Mouse (Mus musculus) bone marrow macrophage, adult 2 months (primary cell): ENCODE results near the gene Sorcs3. TPM values are rescaled to one million over a fixed set of nuclear protein-coding genes. Genes with fewer than 3 reads are reported as not detected.

Experiments used
- H3K27ac ChIP-seq: 2 replicates; pipeline ENCODE4 v1.5.1; 2012; ENCODE audit warnings: low read depth, low read length; ENCODE audit not compliant: insufficient read depth
- H3K4me1 ChIP-seq: 2 replicates; pipeline ENCODE4 v1.6.1; 2012; ENCODE audit warnings: low read length; ENCODE audit not compliant: control insufficient read depth, insufficient read depth
- H3K4me3 ChIP-seq: 2 replicates; pipeline ENCODE4 v1.5.1; 2012; ENCODE audit warnings: mild to moderate bottlenecking, low read length, moderate library complexity; ENCODE audit not compliant: insufficient read depth
- CTCF ChIP-seq: IDR thresholded peaks from 2 replicates; pipeline ENCODE4 v1.5.1; 2012; ENCODE audit warnings: low read depth, mild to moderate bottlenecking, low read length, moderate library complexity
- POLR2A ChIP-seq: IDR thresholded peaks from 2 replicates; pipeline ENCODE4 v1.6.1; 2012; ENCODE audit warnings: mild to moderate bottlenecking, low read depth, low read length, borderline replicate concordance
- polyA plus RNA-seq: library from polyadenylated mRNA; stranded (reverse); fragments of >200 nt; gene quantifications from 2 replicates; pipeline ENCODE4 v1.2.4, GENCODE M21; 2012; ENCODE audit not compliant: missing spikeins, insufficient read depth, insufficient read length

Gene Sorcs3
- polyA plus RNA-seq, 1 experiment: not detected

DNA sequence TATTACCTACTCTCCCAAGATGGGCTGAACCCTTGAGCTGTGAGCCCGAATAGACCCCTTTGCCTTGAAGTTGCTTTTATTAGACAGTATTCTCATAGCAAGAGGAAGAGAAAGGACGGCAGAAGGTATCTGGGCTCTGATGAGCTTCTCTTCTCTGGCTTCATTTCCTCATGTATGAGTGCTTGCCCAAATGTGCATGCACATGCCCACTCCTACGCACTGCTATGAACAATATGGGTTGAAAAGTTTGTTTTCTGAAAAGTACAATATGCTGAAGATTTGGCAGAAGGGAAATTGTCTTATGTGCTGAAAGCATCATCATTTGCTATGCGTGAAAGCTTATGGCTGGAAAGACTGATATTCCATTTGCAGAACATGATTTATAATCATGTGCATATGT lies 223.4 kb downstream of the Sorcs3 start:
- Histone ChIP-seq H3K27ac (no peak overlapping the region), H3K4me3 (no peak overlapping the region)
- TF ChIP-seq POLR2A (no peak), CTCF (no peak)

DNA sequence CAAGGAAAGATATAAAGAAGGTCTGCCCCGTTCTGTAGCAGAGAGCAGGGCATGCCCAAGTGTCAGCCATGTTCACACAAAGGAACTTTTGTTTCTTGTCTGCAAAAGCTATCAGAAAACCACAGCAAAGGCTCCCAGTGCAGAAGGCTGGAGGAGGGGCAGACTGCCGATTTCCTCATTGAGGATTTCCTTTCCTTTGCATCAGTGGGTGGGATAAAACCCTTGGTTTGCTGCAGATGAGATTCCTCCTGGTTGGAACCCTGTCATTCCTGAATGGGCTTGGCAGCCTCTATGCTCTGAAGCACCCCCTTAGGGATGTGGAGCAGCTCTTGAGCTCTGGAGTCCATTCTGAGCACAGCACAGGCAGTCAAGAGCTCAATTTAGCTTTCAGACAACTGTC lies 223.9 kb downstream of the Sorcs3 start:
- no peak overlapping the region for H3K4me3 ChIP-seq
- no peak for TF ChIP-seq CTCF
- no peak for TF ChIP-seq POLR2A
- H3K27ac ChIP-seq: no peak overlapping the region
- H3K4me1 ChIP-seq: no peaks in the 10 kb centered on the region

More for the DNA sequence above, 223.4 kb downstream of the Sorcs3 start:
- no peaks in the 10 kb centered on the region for H3K4me1 ChIP-seq

DNA sequence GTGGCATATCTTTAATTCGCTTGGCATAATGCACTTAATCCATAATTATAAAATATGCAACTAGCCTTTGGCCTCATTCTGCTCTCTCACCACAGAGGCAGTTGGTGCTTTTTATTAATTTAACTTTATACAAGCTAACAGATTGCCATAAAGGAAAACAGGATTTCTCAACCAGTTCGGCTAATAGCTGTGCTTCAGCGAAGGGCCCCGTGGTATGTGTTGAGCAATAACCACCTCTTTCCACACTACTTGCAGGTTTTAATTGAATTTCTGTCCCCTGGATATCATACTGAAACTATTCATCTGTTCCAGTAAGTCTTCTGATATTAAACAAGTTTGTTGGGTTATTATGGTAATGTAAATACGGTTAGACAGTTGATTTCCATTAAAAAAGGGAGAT lies 224.5 kb downstream of the Sorcs3 start:
- Histone ChIP-seq H3K27ac (no peak overlapping the region), H3K4me1 (no peaks in the 10 kb centered on the region), H3K4me3 (no peak overlapping the region)
- TF ChIP-seq CTCF: no peak
- no peak for TF ChIP-seq POLR2A

DNA sequence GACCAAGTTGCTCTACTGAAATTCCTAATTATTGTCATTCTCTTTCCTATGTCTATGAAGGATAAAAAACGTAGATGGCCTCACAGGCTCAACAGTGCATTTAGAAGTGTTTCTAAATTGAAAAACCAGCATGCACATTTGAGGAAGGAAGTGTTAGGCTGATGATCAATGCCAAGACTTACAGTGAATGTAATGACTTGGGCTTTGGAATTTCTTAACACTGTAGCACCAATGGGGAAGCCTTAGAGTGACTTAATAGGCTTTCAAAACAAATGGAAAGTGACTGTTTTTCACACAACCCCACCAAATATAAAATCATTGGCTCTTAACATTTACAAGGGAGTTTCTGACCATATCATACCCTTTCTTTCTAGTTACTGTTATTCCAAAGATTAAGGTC lies 232.6 kb downstream of the Sorcs3 start:
- TF ChIP-seq POLR2A (no peak), CTCF (no peak)
- Histone ChIP-seq H3K27ac (no peak overlapping the region), H3K4me3 (no peak overlapping the region), H3K4me1 (no peaks in the 10 kb centered on the region)

DNA sequence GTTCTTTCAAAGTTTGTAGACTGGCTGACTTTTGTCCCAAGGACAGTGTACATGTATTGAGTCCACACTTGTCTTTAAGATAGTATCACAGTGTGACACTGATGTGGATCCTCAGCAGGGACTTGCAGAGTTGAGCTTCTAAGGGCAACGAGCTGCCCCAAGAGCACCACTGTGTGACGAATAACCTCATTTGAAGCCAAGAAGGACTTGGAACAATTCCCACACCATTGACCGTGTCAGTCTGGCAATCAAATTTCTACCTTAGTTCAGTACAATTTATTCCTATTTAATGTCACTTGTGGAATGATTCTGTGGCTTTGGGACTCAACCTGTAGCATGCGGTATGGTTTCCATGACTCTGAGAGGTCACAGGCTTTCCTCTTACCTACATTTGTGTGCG lies 255.3 kb downstream of the Sorcs3 start:
- Histone ChIP-seq H3K4me1 (no peaks in the 10 kb centered on the region), H3K4me3 (no peak overlapping the region), H3K27ac (no peak overlapping the region)
- TF ChIP-seq POLR2A: no peak
- TF ChIP-seq CTCF: no peak

DNA sequence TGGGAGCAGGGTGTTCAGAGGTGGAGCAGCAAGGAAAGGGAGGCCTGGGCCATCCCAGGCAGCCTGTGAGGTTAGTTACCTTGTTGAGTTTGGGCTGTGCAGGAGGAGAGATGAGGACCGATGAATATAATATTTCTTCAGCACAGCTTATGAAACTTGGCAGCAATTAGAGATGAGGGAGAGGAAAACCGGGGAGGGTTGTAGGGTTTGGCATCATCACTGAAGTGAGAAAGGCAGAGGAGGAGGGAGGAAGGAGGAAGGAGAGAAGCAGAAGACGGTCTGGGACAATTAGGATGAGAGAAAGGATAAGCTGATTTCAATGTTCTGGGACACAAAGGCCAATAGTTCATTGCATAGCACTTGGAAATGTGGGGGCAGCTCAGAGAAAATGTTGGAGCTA lies 256.6 kb downstream of the Sorcs3 start:
- no peaks in the 10 kb centered on the region for H3K4me1 ChIP-seq
- no peak for TF ChIP-seq POLR2A
- no peak for TF ChIP-seq CTCF
- no peak overlapping the region for H3K27ac ChIP-seq
- no peak overlapping the region for H3K4me3 ChIP-seq

DNA sequence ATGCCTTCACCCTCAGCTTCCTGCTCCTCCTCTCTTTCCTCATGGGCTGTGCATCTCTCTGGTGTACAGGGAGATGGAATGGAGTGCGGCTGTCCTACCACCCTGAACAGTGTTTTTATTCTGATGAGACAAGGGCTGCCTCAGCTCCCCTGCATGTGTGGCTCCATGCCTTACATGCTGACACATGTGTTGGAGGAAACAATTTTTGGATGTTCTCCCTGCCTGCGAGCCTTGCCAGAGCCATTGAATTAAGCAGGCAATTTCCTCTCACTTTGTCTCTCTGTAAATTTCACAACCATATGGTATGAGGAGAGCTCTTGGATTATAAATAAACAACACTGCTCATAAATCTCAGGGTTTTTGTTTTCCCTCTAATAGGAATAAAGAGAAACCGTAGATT lies 257.7 kb downstream of the Sorcs3 start:
- Histone ChIP-seq H3K27ac (no peak overlapping the region), H3K4me3 (no peak overlapping the region), H3K4me1 (no peaks in the 10 kb centered on the region)
- no peak for TF ChIP-seq POLR2A
- TF ChIP-seq CTCF: no peak

DNA sequence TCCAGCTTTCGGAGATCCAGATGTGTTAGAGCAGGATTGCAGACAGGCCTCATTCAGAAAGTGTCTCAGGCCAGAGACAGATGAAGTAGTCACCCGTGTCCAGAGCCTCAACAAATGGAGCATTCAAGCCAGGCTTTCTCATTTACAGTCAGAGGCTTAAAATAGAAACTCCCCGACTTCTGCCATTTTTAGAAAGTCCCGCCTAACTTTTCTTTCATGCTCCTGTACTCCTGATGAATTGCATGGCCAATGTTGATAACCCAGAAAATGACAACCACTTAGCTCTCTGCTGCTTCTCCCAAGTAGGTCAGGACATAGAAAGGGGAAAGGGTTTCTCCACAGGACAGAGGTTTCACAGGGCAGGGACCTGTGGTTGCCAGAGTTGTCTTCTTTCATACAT lies 261.6 kb downstream of the Sorcs3 start:
- TF ChIP-seq POLR2A: no peak
- Histone ChIP-seq H3K4me1 (no peaks in the 10 kb centered on the region), H3K4me3 (no peak overlapping the region), H3K27ac (no peak overlapping the region)

DNA sequence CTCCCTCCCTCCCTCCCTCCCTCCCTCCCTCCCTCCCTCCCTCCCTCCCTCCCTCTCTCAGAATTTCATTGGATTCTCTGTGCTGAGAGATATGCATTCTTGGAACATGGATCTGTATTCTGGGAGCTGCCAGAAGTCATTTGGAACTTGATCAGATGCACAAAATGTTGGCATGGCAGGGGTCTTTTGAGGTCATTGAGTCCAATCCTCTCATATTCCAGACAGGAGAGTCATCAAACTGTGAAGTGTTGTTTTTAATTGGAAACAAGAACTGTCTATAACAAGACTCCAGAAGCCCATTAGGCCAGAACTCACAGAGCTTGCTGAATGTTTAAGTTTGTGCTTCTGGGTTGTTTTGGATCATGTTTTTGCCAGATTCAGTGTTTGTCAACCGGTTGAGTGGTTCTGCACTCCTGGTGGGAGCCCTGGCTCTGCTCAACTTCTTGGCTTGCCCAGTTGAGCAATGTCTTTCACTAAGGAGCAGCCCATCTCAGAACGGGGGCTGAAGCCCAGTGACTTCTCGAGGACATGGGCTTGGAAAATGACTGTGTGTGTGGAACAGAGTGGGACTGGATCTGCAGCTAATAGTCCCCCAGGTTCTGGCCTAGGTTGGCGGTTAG lies 264.1 kb downstream of the Sorcs3 start:
- H3K4me1 ChIP-seq: no peaks in the 10 kb centered on the region
- H3K4me3 ChIP-seq: no peak overlapping the region
- no peak overlapping the region for H3K27ac ChIP-seq
- TF ChIP-seq CTCF: no peak
- TF ChIP-seq POLR2A: no peak

DNA sequence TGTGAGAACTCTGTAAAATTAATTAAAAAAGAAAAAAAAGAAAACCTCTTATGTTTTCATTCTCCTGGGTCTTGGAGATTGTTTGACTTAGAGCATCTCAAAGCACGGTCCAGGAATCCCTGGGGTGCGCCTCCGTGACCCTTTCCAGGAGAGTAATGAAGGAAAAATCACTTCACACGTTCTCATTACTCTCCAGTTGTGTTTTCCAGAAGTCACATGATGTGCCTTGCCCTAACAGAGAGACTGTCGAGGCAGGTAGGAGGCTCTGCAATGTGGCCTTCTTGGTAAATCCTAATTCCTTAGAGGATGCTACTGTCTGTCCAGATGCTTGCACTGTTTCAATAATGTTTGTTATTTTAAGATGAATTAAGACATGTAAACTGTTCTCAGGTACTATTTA lies 266.1 kb downstream of the Sorcs3 start:
- H3K4me3 ChIP-seq: no peak overlapping the region
- H3K4me1 ChIP-seq: no peaks in the 10 kb centered on the region
- no peak overlapping the region for H3K27ac ChIP-seq
- TF ChIP-seq POLR2A (no peak), CTCF (no peak)

DNA sequence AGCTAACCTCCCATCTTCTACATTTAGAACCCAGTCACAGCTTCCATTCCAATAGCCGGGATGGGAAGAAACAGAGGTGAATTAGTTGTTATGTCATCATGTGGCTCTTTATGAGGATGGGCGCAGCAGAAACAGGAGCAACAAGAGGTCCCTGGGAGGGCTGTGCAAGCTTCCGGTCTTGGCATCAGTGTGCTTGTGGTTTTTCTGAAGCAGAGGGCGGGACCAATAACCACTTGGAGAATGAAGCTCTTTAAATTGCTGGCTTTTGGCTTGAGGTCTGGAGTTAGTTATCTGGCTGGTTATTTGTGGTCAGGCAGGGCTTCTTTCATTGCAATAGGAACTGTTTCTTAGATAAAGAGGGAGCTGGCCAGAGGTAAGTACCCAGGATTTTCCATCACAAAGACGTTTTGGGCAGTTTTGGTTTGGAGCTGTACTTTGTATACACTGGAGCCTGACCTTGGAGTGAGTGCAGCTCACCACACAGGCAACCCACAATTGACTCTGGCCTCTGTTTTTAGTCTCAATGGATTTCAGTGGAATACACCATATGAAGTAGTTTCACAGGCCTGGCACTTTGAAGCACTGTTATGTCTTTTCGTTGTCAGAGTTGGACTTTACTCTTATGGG lies 270.1 kb downstream of the Sorcs3 start:
- TF ChIP-seq CTCF: no peak
- no peak for TF ChIP-seq POLR2A
- H3K4me1 ChIP-seq: no peaks in the 10 kb centered on the region
- no peak overlapping the region for H3K4me3 ChIP-seq
- no peak overlapping the region for H3K27ac ChIP-seq
